Mouse (Mus musculus): ENCODE results near the gene Unc93b1.

GRCm38 (mm10) chr19:3996106-3996505 is 61.1 kb downstream of the Unc93b1 start:
- TF ChIP-seq CTCF (IDR thresholded peaks at IDR 0.05; ENCODE audit: low read depth, low read length) (no peak), POLR2A (IDR thresholded peaks at IDR 0.05; ENCODE audit: extremely low read depth, insufficient read depth, low read length) (no peak)

All from liver, adult 2 months (tissue).